Mouse (Mus musculus): ENCODE data around the gene Scfd2.

The Scfd2 gene

GRCm38 (mm10) chr5:74363296-74363695 is 168.3 kb downstream of the Scfd2 start:
- no peak for DNase-seq

- DNase-seq = no peak
These were observed 170.0 kb downstream of the Scfd2 start for GRCm38 (mm10) chr5:74361531-74361930.

GRCm38 (mm10) chr5:74358033-74358432 is 173.5 kb downstream of the Scfd2 start:
- DNase-seq = no peak

- DNase-seq = no peak
These were observed 176.0 kb downstream of the Scfd2 start for GRCm38 (mm10) chr5:74355416-74356177.

- no peak for DNase-seq
These were observed 180.7 kb downstream of the Scfd2 start for GRCm38 (mm10) chr5:74350909-74351308.

GRCm38 (mm10) chr5:74348079-74348870 is 183.3 kb downstream of the Scfd2 start:
- DNase-seq = peak in 1 of 2 experiments; percentile 5

- no peak for DNase-seq
These were observed 188.5 kb downstream of the Scfd2 start for GRCm38 (mm10) chr5:74343045-74343444.

- DNase-seq = no peak
These were observed 189.0 kb downstream of the Scfd2 start for GRCm38 (mm10) chr5:74342557-74342956.

GRCm38 (mm10) chr5:74337491-74337890 is 194.1 kb downstream of the Scfd2 start:
- DNase-seq = no peak

- DNase-seq = no peak
These were observed 194.8 kb downstream of the Scfd2 start for GRCm38 (mm10) chr5:74336780-74337179.

GRCm38 (mm10) chr5:74333258-74333657 is 198.3 kb downstream of the Scfd2 start:
- DNase-seq = no peak

- DNase-seq = no peak
These were observed 205.3 kb downstream of the Scfd2 start for GRCm38 (mm10) chr5:74326228-74326627.

GRCm38 (mm10) chr5:74321010-74321746 is 210.4 kb downstream of the Scfd2 start:
- no peak for DNase-seq

GRCm38 (mm10) chr5:74319551-74319950 is 212.0 kb downstream of the Scfd2 start:
- no peak for DNase-seq

- no peak for DNase-seq
These were observed 214.4 kb downstream of the Scfd2 start for GRCm38 (mm10) chr5:74317174-74317573.

- DNase-seq = no peak
These were observed 215.1 kb downstream of the Scfd2 start for GRCm38 (mm10) chr5:74316333-74316945.

- DNase-seq = no peak
These were observed 215.9 kb downstream of the Scfd2 start for GRCm38 (mm10) chr5:74315471-74316245.

GRCm38 (mm10) chr5:74314501-74314900 is 217.1 kb downstream of the Scfd2 start:
- DNase-seq = no peak

- no peak for DNase-seq
These were observed 218.0 kb downstream of the Scfd2 start for GRCm38 (mm10) chr5:74313542-74313941.

- no peak for DNase-seq
These were observed 219.7 kb downstream of the Scfd2 start for GRCm38 (mm10) chr5:74311865-74312264.

- DNase-seq = peak in 1 of 2 experiments; percentile 17
These were observed 220.2 kb downstream of the Scfd2 start for GRCm38 (mm10) chr5:74311200-74311825.

GRCm38 (mm10) chr5:74310101-74310500 is 221.5 kb downstream of the Scfd2 start:
- DNase-seq = no peak
